Mouse (Mus musculus) mesoderm, embryonic 11.5 days (tissue): ENCODE data around the gene Ppp4r3b.

Source experiments
- DNase-seq: peaks from one replicate; pipeline ENCODE4 v3.0.0-alpha.2; 2012; ENCODE audit warnings: low read depth, low spot score

Gene Ppp4r3b

GRCm38 (mm10) chr11:29172563-29173124 lies at the start of gene Ppp4r3b:
Ppp4r3b (plus strand) TSS chr11:29172890.
- peak; percentile 99 for DNase-seq

- peak; percentile 45 for DNase-seq
Observed at GRCm38 (mm10) chr11:29129862-29130384, 42.8 kb upstream of the Ppp4r3b start.

DNA sequence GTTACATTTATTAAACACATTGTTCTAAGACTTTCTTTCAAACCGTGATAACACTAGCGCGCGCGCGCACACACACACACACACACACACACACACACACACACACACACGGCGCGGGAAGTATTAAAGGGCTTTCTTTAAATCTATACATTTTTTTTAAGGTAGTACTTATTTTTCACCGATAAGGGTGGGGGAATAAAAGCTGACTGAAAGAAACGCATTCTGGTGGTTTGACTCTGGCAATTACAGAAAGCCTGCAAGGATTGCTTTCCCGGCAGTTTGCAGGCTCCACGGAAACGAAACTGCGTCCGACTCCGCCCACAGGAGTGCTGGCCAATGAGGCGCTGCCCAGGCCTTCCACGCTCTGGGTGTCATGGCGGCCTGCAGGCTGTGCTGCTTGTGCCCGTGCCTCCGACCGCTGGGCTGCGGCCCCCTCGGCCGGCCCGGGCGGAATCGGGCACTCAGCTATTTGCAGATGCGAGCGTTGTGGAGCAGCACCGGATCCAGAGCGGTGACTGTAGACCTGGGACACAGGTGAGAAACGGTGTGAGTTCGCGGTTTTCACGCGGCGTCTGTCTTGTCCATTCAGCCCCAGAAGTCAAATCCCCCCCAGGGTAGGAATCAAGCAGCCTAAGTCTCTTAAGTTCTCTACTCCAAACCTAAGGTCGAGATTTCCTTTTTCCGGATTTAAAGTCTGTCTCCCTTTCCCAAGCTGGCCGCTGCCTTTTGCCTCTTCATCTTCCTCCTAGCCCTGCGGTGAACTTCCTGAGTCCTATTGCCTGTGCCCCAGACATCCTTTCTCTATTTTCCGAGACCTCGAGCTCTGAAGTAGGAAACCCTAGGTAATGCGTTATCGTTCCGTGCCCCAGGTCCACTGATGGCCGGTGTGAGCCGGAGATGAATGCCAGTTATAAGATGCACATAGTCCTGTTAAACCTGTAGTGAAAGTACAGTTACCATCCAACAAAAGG lies 42.0 kb upstream of the Ppp4r3b start, which contains the start of gene Pnpt1:
TSS of gene Pnpt1 (plus strand) at position 360 of the 971 bp plus-strand sequence.
- peak; percentile 93 for DNase-seq

GRCm38 (mm10) chr11:29140671-29141070 lies 32.0 kb upstream of the Ppp4r3b start:
- no peak for DNase-seq

DNA sequence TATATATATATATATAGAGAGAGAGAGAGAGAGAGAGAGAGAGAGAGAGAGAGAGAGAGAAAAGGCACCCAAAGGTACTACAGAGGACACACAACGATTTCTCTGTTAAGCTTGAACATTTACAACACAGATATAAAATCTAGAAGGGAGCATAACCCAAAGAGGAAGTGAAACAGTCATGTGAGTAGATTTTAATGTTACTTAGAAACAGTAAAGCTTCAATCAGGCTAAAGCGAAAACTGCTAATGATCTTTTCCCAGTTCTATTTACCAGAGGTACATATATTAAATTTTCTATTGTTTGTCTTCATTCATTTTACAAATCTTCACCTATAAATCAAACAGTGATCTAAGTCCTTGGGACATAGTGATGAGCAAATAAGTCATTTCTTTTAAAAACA lies 23.8 kb upstream of the Ppp4r3b start:
- no peak for DNase-seq

- no peak for DNase-seq
Observed at GRCm38 (mm10) chr11:29163569-29163968, 9.1 kb upstream of the Ppp4r3b start.

GRCm38 (mm10) chr11:29171959-29172391 lies 715 bp upstream of the Ppp4r3b start:
- peak; percentile 11 for DNase-seq

DNA sequence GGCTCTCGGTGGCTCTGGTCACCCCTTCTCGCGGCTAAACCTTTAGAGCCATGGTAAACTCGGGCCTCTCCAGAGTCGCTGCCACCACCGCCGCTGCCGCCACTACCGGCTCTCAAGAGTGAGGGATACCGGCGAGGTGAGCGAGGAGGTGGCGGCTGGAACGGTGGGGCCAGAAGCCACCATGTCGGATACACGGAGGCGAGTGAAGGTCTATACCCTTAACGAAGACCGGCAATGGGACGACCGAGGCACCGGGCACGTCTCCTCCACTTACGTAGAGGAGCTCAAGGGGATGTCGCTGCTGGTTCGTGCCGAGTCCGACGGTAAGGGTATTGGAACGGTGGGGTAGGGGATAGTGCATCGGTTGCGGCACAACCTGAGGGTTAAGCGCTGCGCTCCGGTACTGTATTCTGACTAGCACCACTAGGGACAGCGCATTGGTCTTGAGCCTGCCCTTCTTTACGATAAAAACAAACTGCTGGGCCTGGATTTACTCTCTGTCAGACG lies 488 bp downstream of the Ppp4r3b start:
- DNase-seq, result peak; percentile 76

DNA sequence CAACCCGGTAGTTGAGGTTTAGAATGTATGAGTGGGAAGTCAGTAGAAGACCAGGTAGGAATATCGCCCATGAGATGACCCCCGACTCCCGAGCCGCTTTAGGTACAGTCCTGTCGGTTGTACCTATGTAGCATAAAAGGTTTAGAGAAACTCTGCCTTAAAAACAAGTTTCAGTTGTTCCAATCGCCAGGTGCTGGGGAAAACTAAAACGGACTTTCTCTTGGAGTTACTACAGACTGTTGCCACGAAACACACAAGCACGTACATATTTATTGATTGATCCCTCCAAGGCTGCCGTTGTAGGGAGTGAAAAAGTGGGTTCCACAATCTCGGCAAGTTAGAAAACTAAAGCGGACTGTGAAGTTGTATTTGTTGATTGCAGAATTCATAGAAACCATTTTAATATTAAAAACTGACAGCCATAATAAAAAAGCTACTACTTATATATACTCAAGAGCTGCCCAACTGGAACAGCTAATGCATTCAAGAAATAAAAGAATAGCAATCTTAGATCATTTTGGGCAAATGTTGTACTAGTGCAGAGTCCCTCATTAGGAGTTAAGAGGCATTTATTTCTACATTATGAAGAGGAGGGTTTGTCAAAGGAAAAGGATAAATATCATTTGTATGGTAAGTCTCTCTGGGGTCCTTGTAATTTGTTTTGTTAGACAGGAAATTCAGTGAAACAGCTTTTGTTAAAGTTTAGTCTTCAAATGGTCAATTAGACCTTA lies 1.2 kb downstream of the Ppp4r3b start:
- DNase-seq, result no peak

GRCm38 (mm10) chr11:29179319-29179718 lies 6.6 kb downstream of the Ppp4r3b start:
- no peak for DNase-seq

GRCm38 (mm10) chr11:29180657-29181056 lies 8.0 kb downstream of the Ppp4r3b start:
- no peak for DNase-seq

DNA sequence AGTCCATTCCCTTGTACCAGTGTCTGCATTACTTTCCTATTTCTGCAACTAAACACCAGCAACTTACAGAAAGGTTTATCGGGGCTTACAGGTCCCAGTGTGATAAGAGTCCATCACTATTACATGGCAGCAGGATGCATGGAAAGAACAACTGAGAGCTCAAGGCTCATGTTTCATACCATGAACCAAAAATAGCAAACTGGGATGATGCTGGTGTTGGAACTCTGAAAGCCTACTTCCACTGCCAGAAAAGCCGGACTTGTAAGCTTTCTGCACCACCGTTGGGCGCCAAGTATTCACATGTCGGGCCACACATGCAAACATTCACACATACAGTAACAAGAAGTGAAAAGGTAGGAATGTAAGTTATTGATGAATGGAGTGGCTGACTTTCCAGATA lies 9.1 kb downstream of the Ppp4r3b start:
- DNase-seq, result no peak

- no peak for DNase-seq
Observed at GRCm38 (mm10) chr11:29188981-29189380, 16.3 kb downstream of the Ppp4r3b start.

DNA sequence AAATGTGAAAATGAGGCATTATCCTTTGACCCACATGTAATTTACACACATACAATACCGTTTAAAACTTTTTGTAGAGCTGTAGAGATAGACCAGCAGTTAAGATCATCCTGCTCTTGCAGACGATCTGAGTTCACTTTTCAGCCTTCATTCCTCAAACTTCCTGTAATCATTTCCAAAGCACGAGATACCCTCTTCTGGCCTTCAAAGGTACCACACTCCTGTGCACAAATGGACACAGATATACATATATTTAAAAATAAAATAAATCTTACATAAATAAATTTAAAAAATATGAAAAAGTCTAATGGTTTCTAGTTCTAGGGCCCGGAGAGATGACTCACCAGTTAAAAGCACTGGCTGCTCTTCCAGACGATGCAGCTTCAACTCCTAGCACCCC lies 31.0 kb downstream of the Ppp4r3b start:
- DNase-seq, result peak; percentile 6

GRCm38 (mm10) chr11:29209774-29210173 lies 37.1 kb downstream of the Ppp4r3b start:
- DNase-seq, result no peak

- DNase-seq, result no peak
Observed at GRCm38 (mm10) chr11:29216196-29216595, 43.5 kb downstream of the Ppp4r3b start.

- no peak for DNase-seq
Observed at GRCm38 (mm10) chr11:29219055-29219454, 46.4 kb downstream of the Ppp4r3b start.

- no peak for DNase-seq
Observed at GRCm38 (mm10) chr11:29222310-29222709, 49.6 kb downstream of the Ppp4r3b start.

- no peak for DNase-seq
Observed at GRCm38 (mm10) chr11:29224754-29225153, 52.1 kb downstream of the Ppp4r3b start.

DNA sequence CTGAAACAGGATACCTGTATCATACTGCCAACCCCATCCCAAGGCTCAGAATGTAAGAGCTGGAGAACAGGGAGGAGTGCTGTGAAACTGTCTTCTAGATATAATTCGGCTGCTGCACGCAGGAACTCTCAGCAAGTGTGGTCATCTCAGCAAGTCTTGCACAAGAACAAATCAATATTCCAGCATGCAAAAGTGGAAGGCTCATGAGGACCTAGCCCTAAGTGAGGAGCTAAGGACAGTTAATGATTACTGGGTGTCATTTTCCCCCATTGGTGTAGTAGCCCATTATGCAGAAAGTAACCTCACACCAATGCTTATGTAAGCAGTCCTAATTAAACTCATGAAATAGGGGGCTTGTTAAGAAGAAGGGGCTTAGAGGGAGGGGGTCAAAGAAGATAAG lies 56.3 kb downstream of the Ppp4r3b start:
- no peak for DNase-seq

- DNase-seq, result no peak
Observed at GRCm38 (mm10) chr11:29233569-29233968, 60.9 kb downstream of the Ppp4r3b start.

- no peak for DNase-seq
Observed at GRCm38 (mm10) chr11:29237364-29237763, 64.7 kb downstream of the Ppp4r3b start.
